Comparison of ENCODE assay signal across 1 mouse cellular context in the genomic region with DNA sequence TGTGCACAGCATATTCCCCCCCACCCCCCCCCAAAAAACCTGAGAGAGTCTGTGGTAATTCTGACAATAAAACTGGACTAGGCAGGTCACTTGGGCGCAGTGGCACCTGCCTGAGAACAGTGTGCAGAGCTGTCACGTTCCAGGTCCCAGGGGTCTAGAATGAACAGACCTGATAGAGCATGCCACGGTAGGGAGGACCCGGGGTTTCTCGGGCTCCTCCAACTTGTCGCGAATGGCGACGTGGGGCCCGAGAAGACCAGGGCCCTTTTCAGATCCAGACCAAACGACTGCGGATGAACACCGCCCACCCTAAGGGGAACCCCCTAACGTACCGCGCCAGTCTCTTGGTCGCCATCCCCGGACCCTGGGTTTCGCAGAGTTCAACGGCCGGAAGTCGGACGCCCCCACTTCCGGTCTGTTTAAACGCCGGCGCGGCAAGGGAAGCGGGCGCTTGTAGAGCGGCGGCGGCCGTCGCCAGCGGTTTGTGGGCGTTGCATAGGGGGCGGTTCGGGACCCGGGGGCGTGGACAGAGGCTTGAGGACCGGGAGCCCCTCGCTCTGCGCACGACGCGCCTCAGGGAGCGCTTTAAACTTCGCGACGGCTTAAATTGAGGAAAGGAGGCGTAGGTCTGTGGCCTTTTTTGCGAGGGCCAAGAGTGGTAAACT.
A peak's percentile ranks its signal among the peaks of the same experiment; 100 is the strongest.
TF ChIP-seq lines count a peak whose summit lies in the region.

A gene (plus strand): TSS at position 421 of the 665 bp plus-strand sequence.
A gene (minus strand): TSS at position 473 of the 665 bp plus-strand sequence.

TF ChIP-seq in CH12.LX, 34 proteins besides CTCF, POLR2A, EP300 and RAD21 (continued from another document):
- TF ChIP-seq RCOR1 (conservative IDR thresholded peaks at IDR 0.05; ENCODE audit: low read depth, low read length), result no peak
- no peak for TF ChIP-seq UBTF (IDR thresholded peaks at IDR 0.05; ENCODE audit: low read depth, low read length)
- TF ChIP-seq KAT2A (IDR thresholded peaks at IDR 0.05; ENCODE audit: insufficient replicate concordance, low read length), result 0 out of 2 replicates have a peak, but pooled peaks have one; percentile 45
- TF ChIP-seq GABPA (IDR thresholded peaks at IDR 0.05; ENCODE audit: insufficient replicate concordance, low read depth, low read length), result no peak
- TF ChIP-seq MAX (IDR thresholded peaks at IDR 0.05; ENCODE audit: low read length), result peak; percentile 72; the same call in 1 of the 2 replicates
- TF ChIP-seq CHD1 (IDR thresholded peaks at IDR 0.05; ENCODE audit: low read depth, low read length), result no peak
- TF ChIP-seq TCF12 (IDR thresholded peaks at IDR 0.05; ENCODE audit: low read depth, low read length), result peak; percentile 53; the same call in 1 of the 2 replicates
- peak; percentile 31; the same call in 1 of the 2 replicates for TF ChIP-seq MEF2A (IDR thresholded peaks at IDR 0.05; ENCODE audit: borderline replicate concordance, low read depth, low read length)
- no peak for TF ChIP-seq ZC3H11A (IDR thresholded peaks at IDR 0.05; ENCODE audit: low read depth, low read length)
- TF ChIP-seq TBP (conservative IDR thresholded peaks at IDR 0.05; ENCODE audit: low read depth, low read length), result no peak
- TF ChIP-seq SMC3 (IDR thresholded peaks at IDR 0.05; ENCODE audit: low read depth, low read length), result no peak
- TF ChIP-seq ZMIZ1 (IDR thresholded peaks at IDR 0.05; ENCODE audit: low read depth, low read length), result no peak
- 0 out of 2 replicates have a peak, but pooled peaks have one; percentile 23 for TF ChIP-seq MAZ (IDR thresholded peaks at IDR 0.05; ENCODE audit: low read depth, low read length)
- TF ChIP-seq JUN (IDR thresholded peaks at IDR 0.05; ENCODE audit: insufficient read depth, low read depth, low read length), result no peak
- TF ChIP-seq JUND (conservative IDR thresholded peaks at IDR 0.05; ENCODE audit: low read depth, low read length), result no peak
- peak; percentile 74 for TF ChIP-seq HCFC1 (IDR thresholded peaks at IDR 0.05; ENCODE audit: low read depth, low read length)
- TF ChIP-seq ETS1 (conservative IDR thresholded peaks at IDR 0.05; ENCODE audit: low read depth, low read length), result no peak; the same call in 1 of the 2 replicates
- TF ChIP-seq MAFK (IDR thresholded peaks at IDR 0.05; ENCODE audit: insufficient replicate concordance, low read length), result no peak
- TF ChIP-seq ELF1 (IDR thresholded peaks at IDR 0.05; ENCODE audit: low read depth, low read length), result peak; percentile 80
- TF ChIP-seq ZNF384 (IDR thresholded peaks at IDR 0.05; ENCODE audit: low read depth, low read length), result no peak
- TF ChIP-seq USF2 (conservative IDR thresholded peaks at IDR 0.05; ENCODE audit: low read depth, low read length), result no peak
- peak; percentile 68 for TF ChIP-seq MXI1 (IDR thresholded peaks at IDR 0.05; ENCODE audit: low read depth, low read length)
- TF ChIP-seq MYC (IDR thresholded peaks at IDR 0.05; ENCODE audit: low read depth, low read length), result peak; percentile 45; the same call in 1 of the 2 replicates
- TF ChIP-seq USF1 (IDR thresholded peaks at IDR 0.05; ENCODE audit: low read depth, low read length), result no peak
- TF ChIP-seq NELFE (IDR thresholded peaks at IDR 0.05; ENCODE audit: low read depth, low read length), result peak; percentile 59
- no peak for TF ChIP-seq ZKSCAN1 (IDR thresholded peaks at IDR 0.05; ENCODE audit: borderline replicate concordance, low read depth, low read length)
- peak; percentile 52 for TF ChIP-seq NRF1 (IDR thresholded peaks at IDR 0.05; ENCODE audit: low read depth, low read length)
- peak; percentile 89 for TF ChIP-seq BHLHE40 (IDR thresholded peaks at IDR 0.05; ENCODE audit: low read depth, low read length)
- TF ChIP-seq CHD2 (IDR thresholded peaks at IDR 0.05; ENCODE audit: low read length), result 0 out of 2 replicates have a peak, but pooled peaks have one; percentile 19
- TF ChIP-seq POLR2AphosphoS2 (IDR thresholded peaks at IDR 0.05; ENCODE audit: low read depth, low read length), result no peak
- peak; percentile 52 for TF ChIP-seq SIN3A (IDR thresholded peaks at IDR 0.05; ENCODE audit: low read length)
